Mouse (Mus musculus) fat pad, adult 2 months (tissue): ENCODE results near the gene Ergic3.
A peak's percentile ranks its signal among the peaks of the same experiment; 100 is the strongest.

ENCODE experiments used
- DNase-seq: peaks from one replicate; pipeline ENCODE4 v3.0.0-alpha.2; 2011; ENCODE audit warnings: low read depth, low spot score; ENCODE audit errors: extremely low read depth

The Ergic3 gene

DNA sequence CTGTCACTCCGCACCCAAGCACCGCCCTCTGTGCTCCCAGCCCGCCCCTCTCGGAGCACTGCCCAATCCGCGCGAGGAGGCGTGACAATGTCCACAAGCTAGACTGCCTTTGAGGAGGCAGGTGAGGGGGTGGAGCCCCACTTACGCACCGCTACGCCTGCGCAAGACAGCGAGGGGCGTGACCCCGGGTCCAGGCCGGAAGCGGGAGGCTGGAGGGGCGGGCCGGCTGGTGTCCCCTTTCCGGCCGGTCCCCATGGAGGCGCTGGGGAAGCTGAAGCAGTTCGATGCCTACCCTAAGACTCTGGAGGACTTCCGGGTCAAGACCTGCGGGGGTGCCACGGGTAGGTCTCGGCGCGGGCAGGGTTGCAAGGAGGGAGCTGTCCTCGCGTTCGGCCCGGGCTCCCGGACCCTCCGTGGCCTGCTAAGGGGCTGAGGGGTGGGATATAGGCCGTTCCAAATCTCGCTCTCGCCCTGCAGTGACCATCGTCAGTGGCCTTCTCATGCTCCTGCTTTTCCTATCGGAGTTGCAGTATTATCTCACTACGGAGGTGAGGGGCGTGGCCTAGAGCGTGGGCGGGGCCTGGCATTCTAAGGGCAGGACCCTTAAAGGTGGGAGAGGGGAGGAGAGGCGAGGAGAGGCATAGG is at the start of gene Ergic3, which contains the start of gene 6430550D23Rik:
Gene Ergic3 (plus strand): TSS at position 158 of the 645 bp plus-strand sequence.
Gene 6430550D23Rik (minus strand): TSS at position 90 of the 645 bp plus-strand sequence.
- DNase-seq: peak; percentile 71

GRCm38 (mm10) chr2:155959981-155960380 is 47.9 kb upstream of the Ergic3 start:
- no peak for DNase-seq

DNA sequence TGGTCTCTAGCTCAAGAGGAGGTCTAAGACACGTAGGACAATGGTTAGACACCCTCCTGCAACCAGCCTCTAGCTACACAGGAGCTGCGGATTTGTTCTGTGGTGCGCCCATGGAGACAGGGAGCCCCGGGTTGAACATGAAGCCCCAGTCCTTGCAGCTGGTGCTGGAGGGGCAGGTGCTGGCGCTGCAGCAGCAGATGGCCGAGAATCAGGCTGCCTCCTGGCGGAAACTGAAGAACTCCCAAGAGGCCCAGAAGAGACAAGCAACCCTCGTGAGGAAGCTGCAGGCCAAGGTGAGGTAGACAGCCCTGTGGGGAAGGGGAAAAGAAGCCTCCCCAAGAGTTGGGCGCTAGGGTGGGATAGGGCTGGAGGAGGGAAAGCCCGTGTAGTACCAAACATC is 46.0 kb upstream of the Ergic3 start:
- DNase-seq: no peak

GRCm38 (mm10) chr2:155962991-155963390 is 44.9 kb upstream of the Ergic3 start:
- no peak for DNase-seq

DNA sequence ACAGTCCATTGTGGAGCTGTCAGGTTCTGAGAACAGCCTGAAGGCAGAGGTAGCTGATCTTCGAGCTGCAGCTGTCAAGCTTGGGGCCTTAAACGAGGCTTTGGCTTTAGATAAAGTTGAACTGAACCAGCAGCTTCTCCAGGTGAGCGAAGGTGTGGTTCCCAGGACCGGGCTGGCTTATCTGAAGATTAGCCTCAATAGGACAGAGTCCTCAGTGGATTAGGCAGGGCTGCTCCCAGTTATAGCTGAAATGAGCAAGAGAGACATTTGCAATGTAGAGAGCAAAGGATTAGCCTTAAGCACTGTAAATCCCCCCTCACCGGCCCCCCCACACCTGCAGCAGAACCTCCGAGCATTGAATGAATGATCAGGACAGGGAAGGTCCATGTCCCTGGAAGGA is 34.5 kb upstream of the Ergic3 start:
- DNase-seq: no peak

DNA sequence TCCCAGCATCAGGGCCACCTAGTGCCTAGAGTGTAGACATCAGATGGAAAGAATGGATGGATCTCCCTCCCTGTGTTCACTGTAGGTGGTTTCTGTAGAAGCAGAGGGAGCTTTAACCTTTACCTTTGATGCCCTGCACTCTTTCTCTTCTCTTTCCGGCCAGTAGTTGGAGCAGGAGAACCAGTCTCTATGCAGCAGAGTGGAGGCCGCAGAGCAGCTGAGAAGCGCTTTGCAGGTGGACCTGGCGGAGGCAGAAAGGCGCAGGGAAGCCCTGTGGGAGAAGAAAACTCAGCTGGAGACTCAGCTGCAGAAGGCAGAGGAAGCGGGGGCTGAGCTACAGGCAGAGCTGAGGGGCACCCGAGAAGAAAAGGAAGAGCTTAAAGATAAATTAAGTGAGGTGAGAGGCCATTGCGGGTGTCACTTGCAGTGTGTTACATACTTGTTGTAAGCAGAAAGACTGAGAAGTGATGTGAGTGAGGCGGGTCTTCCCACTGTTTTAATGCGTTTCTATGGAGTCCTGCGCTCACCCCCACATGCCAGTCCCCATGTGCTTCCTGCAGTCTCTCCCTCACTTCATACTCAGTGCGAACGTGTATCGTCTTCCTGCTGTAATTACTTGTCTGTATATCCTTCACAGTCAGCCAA is 33.6 kb upstream of the Ergic3 start:
- no peak for DNase-seq

DNA sequence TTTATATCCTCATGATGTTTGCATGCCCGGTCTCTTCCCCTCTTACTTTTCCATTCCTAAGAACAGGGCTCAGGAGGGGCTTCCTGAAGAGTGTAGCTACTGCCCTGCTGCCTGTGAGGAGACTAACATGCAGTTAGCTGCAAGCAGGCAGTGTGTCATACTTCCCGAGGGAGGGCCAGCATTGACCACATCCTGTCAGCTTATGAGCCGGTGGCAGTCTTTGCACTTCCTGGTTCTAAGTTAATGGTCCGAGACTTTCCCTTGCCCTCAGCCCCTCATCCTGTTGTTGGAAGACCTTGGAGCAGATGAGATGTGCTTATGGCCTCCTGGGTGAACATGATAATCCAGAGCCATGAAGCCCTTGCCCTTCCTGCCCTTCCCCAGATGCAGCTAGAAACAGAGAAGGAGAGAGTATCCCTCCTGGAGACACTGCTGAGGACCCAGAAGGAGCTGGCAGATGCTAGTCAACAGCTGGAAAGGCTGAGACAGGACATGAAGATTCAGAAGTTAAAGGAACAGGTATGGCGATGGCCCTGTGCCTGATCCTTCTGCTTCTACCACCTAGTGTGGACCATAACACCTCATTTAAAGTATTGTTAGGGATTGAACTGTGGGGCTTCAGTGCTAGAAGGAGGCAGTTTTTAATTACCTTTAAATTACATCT is 28.4 kb upstream of the Ergic3 start:
- DNase-seq: no peak

DNA sequence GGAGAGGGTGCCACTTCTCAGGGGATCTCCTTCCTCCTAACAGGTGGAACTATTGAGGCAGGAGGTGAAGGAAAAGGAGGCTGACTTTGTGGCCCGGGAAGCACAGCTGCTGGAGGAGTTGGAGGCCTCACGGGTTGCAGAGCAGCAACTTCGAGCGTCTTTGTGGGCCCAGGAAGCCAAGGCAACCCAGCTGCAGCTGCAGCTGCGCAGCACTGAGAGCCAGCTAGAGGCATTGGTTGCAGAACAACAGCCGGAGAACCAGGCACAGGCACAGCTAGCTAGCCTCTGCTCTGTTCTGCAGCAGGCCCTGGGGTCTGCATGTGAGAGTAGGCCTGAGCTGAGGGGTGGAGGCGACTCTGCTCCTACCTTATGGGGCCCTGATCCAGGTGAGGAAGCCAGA is 22.1 kb upstream of the Ergic3 start:
- DNase-seq: no peak

GRCm38 (mm10) chr2:155987131-155987530 is 20.7 kb upstream of the Ergic3 start:
- no peak for DNase-seq

- no peak for DNase-seq
These were observed 18.8 kb upstream of the Ergic3 start for GRCm38 (mm10) chr2:155989085-155989484.

DNA sequence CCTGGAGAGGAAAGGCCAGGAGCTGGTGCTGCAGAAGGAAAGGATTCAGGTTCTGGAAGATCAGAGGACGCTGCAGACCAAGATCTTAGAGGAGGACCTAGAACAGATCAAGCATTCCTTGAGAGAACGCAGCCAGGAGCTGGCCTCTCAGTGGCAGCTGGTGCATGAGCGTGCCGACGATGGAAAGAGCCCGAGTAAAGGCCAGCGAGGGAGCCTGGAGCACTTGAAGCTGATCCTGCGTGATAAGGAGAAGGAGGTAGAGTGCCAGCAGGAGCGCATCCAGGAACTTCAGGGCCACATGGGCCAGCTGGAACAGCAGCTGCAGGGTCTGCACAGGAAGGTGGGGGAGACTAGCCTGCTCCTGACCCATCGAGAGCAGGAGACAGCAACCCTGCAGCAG is 16.7 kb upstream of the Ergic3 start:
- no peak for DNase-seq

DNA sequence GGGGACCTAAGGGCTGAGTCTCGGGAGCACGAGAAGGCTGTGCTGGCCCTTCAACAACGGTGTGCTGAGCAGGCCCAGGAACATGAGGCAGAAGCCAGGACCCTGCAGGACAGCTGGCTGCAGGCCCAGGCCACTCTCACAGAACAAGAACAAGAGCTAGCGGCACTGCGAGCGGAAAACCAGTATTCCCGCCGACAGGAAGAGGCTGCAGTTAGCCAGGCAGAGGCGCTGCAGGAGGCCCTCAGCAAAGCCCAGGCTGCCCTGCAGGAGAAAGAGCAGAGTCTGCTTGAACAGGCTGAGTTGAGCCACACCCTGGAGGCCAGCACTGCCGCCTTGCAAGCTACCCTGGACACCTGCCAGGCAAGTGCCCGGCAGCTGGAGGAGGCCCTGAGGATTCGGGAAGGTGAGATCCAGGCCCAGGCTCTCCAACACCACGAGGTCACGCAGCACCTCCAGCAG is 16.0 kb upstream of the Ergic3 start:
- DNase-seq: peak; percentile 7

DNA sequence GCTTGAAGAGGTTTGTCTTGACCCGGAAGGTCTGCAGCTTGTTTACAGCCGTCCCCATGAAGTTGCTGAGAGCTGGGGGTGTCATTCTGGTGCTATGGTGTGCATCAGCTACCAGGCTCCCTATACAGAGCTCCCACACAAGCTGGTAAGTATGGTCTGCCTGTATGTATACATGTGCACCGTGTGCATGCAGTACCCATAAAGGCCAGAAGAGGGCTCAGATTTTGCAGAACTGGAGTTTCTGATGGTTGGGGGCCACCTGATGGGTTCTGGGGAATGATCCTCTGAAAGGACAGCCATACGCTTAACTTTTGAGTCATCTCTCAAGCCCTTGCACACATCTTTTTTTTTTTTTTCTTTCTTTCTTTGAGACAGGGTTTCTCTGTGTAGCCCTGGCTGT is 2.5 kb upstream of the Ergic3 start:
- no peak for DNase-seq

- no peak for DNase-seq
These were observed 10.3 kb downstream of the Ergic3 start for GRCm38 (mm10) chr2:156018106-156018505.

DNA sequence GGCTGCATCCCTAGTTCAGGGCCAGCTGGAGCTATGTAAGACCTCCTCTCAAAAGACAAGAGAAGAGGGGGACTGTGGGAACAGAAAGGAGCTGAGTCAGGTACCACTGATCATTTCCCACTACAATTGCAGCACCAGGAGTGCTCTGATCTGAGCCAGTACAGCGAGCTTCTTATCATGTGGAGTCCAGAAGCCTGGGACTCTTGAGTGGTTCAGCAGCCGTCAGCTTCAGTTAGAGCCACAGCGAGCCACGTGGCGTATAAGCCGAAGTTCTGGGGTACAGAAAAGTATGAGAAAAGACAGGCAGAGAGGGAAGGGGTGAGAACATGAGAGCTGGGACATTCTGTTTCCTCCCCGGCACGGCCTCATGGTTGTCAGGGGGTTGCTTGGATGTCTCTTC is 13.4 kb downstream of the Ergic3 start:
- DNase-seq: no peak

GRCm38 (mm10) chr2:156021765-156022164 is 13.9 kb downstream of the Ergic3 start:
- DNase-seq: no peak

- no peak for DNase-seq
These were observed 17.6 kb downstream of the Ergic3 start for GRCm38 (mm10) chr2:156025482-156025881.

DNA sequence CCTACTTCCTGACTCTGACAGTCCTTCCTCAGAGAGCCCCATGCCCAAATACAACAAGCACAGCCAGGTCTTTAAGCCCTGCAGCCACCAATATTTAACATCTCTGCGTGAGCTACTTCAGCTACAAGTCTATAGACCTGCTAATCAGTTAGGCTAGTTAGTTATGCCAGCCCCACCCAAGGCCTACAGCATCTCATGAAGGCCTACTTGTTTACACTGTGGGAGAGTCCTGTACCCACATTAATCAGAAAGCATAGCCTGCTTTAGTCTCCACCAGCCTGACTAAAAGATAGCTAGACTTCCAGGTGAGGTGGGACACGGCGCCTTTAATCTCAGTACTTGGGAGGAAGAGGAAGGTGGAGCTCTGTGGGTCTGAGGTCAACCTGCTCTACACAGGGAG is 31.5 kb downstream of the Ergic3 start:
- no peak for DNase-seq

DNA sequence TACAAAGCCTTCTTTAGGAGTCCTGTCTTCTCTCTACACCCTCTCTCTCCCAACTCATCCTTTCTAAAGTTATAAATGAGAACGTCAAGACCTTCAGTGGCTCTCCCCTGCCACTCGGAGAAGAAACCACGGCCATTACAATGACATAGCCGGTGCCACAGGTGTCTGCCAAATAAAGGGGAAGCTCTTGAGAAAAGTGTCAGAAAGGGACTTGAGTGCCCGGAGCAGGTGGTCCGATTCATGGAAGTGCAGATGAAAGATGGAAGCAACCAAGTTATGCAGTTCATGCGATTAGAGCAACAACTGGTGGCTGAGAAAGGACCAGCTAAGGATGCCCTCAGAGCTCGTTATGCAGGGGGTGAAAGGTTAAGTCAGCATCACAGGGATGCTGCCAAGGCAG is 35.1 kb downstream of the Ergic3 start:
- no peak for DNase-seq

DNA sequence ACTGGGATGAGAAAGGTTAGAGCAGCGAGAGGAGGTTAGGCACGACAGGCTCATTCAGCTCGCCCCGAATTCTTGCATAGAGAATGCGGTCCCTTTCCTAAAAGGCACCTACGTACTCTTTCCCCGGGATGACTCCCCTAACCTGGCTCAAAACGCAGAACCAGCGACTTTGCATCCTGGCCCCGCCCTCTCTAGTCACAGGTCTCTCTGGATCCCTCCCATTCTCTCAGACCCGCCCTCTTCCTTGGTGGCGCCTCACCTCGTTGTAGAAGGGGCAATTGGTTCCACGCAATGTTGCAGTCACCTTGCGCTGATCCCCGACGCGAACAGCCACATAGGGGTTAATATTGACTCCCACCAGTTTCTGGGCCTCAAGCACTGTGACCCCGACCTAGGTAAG is 40.1 kb downstream of the Ergic3 start:
- DNase-seq: no peak

DNA sequence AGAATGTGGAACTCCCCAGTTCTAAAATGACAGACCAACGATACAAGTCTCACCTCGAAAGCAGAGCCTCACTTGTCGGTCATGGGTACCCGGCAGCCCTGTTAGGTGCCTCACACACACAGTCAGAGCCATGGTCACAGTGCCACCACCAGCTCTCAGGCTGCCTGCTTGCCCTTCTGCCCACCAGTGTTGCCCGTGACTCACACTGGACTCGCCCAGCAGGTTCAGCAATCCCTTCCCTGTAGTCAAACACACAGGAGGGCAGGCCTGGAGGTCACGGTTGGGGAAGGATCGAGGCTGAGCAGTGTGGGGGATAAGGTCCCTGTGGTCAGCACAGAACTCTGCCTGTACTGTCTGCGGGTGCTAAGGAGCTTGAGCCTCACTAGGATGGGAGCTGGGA is 45.0 kb downstream of the Ergic3 start, which contains the start of gene Fer1l4:
Gene Fer1l4 (minus strand): TSS at position 132 of the 400 bp plus-strand sequence.
- no peak for DNase-seq
